Mouse (Mus musculus) gastrocnemius, postnatal 14 days (tissue): ENCODE measurements at regions not wholly inside any gene's neighbourhood (a gene's known extent, or its start where the extent isn't known, plus 50 kb on each side); places are given as distances from the start of the nearest gene placed in this dataset.
"Not testable (repeated sequence)": the region's sequence is repeated elsewhere in the genome, so short reads cannot be mapped to it uniquely, and the experiment has no call there.

ENCODE experiments used
- DNase-seq: peaks from one replicate; pipeline ENCODE4 v3.0.0; 2021; ENCODE audit warnings: mixed read lengths
- intact Hi-C: fragments of 180-260 bp; cut with DNase I; formaldehyde crosslinking; loops from one replicate; pipeline ENCODE4 v1.15.1; 2025; ENCODE audit warnings: low total_unique reads

DNA sequence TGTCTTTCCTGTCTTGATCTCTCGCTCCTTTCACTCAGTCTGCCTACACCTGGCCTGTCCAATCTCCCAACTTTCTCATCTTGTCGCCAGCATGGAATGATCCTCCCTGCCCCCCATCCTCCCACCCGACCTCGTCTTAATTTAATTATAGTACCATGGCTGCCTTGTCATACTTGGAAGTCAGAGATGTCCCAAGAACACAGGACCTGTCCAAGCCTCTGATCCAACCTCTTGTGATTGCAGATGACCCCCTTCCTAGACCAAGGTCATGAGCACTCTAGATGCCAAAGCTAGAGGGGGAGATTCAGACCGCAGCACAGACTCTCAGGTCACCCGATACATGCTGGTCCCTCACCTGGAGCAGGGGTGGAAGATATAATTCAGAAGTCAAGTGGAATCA is 232.3 kb downstream of the Prex1 start:
- no peak for DNase-seq

DNA sequence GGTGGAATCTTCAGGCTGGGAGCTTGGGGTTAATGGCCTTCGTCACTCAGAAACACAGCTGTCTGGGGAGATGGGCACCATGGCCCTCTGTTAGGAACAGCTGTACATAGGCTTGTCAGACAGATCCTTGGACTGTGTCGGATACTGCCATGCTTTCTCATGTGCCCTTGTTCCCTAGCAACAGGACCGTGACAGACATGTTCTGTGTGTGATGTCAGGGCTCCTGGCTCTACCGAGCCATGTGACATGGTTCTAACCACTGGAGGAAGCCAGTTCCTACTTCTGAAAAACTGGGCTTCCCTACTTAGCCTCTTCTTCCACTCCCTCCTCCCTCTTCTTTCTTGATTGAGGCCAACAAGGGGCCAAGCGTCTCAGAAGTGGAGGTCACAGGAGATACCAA is 232.7 kb downstream of the Prex1 start:
- intact Hi-C loops = no loop called here
- no peak for DNase-seq

More for the DNA sequence above, 232.3 kb downstream of the Prex1 start:
- intact Hi-C loops = no loop called here

DNA sequence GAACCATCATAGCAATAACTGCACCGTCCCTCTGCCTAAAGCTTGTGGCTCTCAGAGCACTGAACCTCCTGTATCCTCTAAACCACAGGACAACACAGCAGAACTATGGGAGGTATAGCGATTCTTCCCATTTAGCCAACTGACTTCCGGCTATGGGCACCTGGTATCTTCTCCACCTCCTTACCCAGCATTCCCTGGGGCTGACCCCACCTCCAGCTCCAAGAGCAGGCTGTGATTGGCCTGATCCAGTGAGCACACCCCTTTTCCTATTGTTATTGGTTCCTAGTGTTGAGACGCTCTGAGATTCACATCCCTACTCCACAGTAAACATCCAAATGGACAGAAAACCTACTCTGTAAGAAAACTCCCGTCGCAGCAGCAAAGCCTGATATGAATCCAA is 236.7 kb downstream of the Prex1 start:
- no peak for DNase-seq
- intact Hi-C loops = no loop called here

DNA sequence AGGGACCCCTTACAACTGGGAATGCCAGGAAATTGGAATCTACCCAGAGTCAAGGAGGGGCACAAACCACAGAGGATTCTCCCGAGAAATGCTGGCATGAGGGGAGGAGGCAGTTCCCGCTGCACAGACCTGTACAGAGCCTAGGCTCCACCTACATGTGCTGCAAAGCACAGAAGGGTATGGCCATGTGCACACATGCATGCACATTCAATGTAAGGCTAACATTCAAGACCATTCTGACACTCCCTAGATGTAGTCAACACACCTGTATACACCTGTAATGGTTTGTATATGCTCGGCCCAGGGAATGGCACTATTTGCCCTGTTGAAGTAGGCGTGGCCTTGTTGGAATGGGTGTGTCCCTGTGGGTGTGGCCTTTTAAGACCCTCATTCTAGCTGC is 238.0 kb downstream of the Prex1 start:
- intact Hi-C loops = no loop called here

DNA sequence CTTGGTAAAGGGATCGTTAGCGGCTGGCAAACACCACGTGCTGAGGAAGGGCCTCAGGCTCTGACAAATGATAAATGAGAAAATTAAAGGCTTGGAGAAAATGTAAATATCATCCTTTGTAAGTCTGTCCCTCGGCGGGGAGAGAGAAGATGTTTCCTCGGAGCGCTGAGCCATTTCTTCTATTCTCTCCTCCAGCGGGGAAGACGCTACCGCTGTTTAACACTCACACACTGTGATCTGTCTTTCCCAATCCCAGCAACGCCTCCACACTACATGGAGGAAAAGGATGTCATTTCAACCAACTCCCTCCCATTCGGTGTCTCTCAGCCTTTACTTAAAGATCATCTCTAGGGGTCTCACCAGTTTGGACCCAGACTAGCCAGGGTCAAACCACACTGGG is 239.0 kb downstream of the Prex1 start:
- DNase-seq = no peak
- intact Hi-C loops = no loop called here

More for the DNA sequence above, 238.0 kb downstream of the Prex1 start:
- no peak for DNase-seq

DNA sequence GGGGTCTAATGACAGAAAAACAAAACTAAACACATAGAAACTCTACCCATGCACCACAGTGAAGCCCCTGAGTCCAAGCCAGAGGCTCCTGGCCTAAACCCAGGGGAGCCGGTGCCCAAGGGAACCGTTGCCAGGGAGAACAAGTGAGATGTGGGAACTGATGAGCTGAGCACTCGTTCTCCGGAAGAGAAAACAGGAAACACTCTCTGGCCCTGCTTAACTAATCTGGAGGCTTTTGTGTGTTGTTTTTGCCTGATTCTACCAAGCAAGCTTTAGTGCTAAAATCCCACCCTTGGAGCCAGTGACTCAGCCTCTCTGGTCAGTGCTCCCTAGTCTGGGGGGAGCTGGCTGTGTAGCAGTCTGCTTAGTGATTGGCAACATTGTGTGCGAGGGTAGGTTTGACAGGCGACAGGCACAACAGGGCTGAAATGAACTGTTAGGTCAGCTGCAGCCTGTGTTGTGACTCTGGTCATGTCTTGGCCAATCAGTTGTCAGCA is 242.3 kb downstream of the Prex1 start:
- no peak for DNase-seq
- intact Hi-C loops = no loop called here

GRCm38 (mm10) chr2:166469046-166469593 is 244.5 kb downstream of the Prex1 start:
- intact Hi-C loops = no loop called here
- no peak for DNase-seq

- intact Hi-C loops = no loop called here
- DNase-seq = no peak
Observed at GRCm38 (mm10) chr2:166467137-166467536, 246.5 kb downstream of the Prex1 start.

- DNase-seq = no peak
- intact Hi-C loops = no loop called here
Observed at GRCm38 (mm10) chr2:166465531-166465930, 248.1 kb downstream of the Prex1 start.

GRCm38 (mm10) chr2:166463539-166463938 is 250.1 kb downstream of the Prex1 start:
- DNase-seq = peak; percentile 64
- intact Hi-C loops = no loop called here

DNA sequence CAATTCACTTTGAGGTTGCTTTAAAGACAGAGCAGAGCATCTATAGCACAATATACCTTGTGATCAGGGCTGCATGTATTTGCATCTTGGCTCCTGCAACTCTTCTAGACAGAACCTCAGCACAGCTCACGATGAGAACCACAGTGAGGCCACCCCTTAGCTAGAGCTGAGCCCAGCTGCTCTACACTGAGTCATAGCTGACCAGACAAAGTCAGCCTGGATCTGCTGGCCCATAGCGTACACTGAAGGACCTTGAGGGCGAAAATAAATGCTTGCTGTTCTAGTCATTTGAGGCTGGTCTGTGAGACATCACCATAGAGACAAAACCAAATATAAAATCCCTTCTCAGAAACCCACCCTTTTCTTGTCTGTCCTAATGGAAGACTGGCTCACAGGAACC is 251.7 kb downstream of the Prex1 start:
- intact Hi-C loops = no loop called here
- DNase-seq = no peak

GRCm38 (mm10) chr2:166461103-166461502 is 252.5 kb downstream of the Prex1 start:
- DNase-seq = no peak
- intact Hi-C loops = no loop called here

DNA sequence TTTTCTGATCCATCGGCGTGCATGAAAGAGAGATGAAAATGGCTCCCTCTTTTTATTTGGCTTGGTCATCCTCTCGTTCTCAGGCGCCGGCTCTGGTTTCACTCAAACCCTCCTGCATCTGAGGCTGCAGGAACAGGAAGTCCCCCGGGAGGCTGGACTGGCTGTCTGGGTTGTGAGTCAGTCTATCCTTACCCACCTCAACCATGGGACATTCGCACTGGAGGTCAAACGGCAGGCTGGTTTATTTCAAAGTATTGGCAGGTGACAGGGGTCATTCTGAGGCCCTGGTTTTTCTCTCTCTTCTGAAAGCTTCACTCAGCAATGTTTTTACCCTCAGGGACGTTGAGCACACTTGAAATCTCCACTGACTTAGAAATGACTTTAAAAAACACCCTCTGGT is 253.7 kb downstream of the Prex1 start:
- intact Hi-C loops = no loop called here
- DNase-seq = peak; percentile 68

DNA sequence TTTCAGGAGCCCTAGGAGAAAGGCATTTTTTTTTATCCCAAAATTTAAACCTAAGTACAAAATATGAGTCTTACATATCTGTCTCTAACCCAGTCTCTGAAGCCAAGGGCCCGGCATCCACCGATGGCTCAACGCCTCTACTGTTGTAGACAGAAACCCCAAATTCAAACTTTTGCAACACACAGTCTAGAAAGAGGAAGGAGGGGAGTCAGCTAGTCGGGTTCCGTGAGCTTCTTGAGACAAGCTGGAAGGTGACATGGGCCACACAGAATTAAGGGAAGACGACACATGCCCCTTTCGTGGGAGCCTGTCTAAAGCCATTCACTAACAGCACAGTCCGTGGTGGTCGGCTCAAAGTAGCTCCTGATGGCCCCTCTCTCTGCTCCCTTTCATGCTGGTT is 254.7 kb downstream of the Prex1 start:
- no peak for DNase-seq
- intact Hi-C loops = no loop called here

- intact Hi-C loops = no loop called here
- DNase-seq = no peak
Observed at GRCm38 (mm10) chr2:166457381-166458172, 256.1 kb downstream of the Prex1 start.

GRCm38 (mm10) chr2:166454160-166454888 is 259.3 kb downstream of the Prex1 start:
- intact Hi-C loops, DNase-seq: not testable (repeated sequence)

- no peak for DNase-seq
- intact Hi-C loops = no loop called here
Observed at GRCm38 (mm10) chr2:166450964-166451363, 262.7 kb downstream of the Prex1 start.

DNA sequence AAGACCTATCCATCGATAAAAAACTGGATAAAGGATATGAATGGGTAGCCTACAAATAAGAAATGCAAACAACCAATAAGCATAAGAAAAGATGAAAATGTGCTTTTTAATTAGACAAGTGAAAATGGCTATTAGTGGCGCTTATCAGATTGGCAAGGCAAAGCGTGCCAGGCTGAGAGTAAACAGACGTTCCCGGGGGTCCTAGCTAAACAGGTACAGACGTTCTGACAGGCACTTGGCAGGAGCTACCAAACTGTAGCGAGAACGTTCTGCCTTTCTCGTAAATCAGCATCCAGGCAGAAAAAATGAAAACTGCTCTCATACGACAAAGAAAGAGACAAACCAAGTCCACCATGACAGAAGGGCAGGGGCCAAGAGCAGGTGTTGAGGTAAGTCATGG is 263.3 kb downstream of the Prex1 start:
- intact Hi-C loops = no loop called here
- DNase-seq = no peak

DNA sequence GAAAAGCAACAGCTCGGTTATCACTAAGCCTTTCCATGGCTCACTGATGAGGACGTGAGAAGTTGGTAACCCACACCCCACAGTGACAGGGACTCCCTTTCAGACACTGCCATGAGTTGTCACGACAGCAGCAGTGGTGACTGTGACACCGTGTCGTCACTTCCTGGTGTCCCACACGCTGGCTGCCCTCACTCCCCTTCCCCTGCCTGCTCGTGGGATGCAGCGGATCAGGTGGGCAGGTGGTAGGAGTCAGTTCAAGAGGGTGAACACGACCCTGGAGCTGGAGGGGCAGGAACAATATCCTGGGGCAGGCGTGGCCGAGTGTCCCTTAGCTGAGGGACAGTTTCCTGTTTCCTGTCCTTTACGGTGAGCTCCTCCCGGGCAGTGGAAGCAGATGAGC is 264.9 kb downstream of the Prex1 start:
- intact Hi-C loops = loop anchor here (10.0 kb wide), 1 partner anchor 344 kb away; no protein-coding TSS in a partner anchor
- no peak for DNase-seq

DNA sequence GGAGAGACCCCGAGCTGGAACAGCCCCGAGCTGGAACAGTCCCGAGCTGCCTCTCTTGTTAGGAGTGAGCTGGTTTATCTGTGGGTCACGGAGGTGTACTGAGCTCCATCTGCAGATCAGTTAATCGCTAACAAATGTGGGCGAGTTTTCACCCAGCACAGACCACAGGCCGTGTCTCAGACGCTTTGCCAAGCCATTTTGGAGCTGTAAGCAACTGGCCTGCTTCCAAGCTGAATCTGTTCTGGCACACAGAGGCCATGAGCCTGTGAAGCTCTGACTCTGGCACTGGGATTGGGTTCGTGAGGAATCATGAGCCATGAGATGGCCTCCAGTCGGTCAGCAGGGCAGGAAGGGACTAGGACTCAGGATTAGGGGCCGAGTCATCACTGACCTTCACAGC is 265.5 kb downstream of the Prex1 start:
- intact Hi-C loops = loop anchor here (10.0 kb wide), 1 partner anchor 343 kb away; no protein-coding TSS in a partner anchor

More for the DNA sequence above, 265.5 kb downstream of the Prex1 start:
- peak; percentile 60 for DNase-seq
